In genomic region chr13:101611725-101612124, GRCm38 (mm10) we compare ENCODE assay signal across 15 mouse cellular contexts.
DNase-seq lines count a peak whose midpoint lies in the region; ATAC-seq and TF ChIP-seq lines count a peak whose summit lies in the region.
"Had no signal": no experiment of that assay in that cellular context is flagged by ENCODE, and none has a peak within 500 bp of the region (broad histone marks: within the 10 kb centered on the region; RNA-seq: fewer than 3 reads in every experiment).

No protein-coding gene starts in this region.

- H3K27me3 ChIP-seq in G1E (ENCODE audit: insufficient read depth, low read length): peaks cover 6% of the 10 kb centered on the region; the same call in 1 of the 2 replicates
- H3K27me3 ChIP-seq in erythroblast, embryonic 14.5 days (ENCODE audit: control insufficient read depth): peaks cover 5% of the 10 kb centered on the region
- H3K27me3 ChIP-seq in forebrain, embryonic 15.5 days: no peaks in the 10 kb centered on the region
- H3K27me3 ChIP-seq: neural tube, embryonic 15.5 days had no signal

- H3K4me2 ChIP-seq in forebrain, embryonic 15.5 days (replicated peaks): no peak overlapping the region
- H3K4me2 ChIP-seq: neural tube, embryonic 15.5 days had no signal

- TF ChIP-seq CTCF in G1E (IDR thresholded peaks at IDR 0.05; ENCODE audit: low read depth, low read length): no peak

- intact Hi-C loops in heart, postnatal 25 days (cut with DNase I): no loop called here

- peak; percentile 34 for ATAC-seq in G1E (ENCODE audit: extremely low read depth, insufficient number of reproducible peaks, low FRiP score, poor library complexity, severe bottlenecking)
- ATAC-seq in megakaryocyte progenitor cell, adult 5-6 weeks (replicated peaks; ENCODE audit: poor library complexity): peak; percentile 100
- no peak for ATAC-seq in forebrain, embryonic 15.5 days (replicated peaks)
- ATAC-seq: activated CD4-positive, CD25-positive, alpha-beta regulatory T cell, adult 4 months had no signal

- H3K27ac ChIP-seq in forebrain, embryonic 15.5 days (replicated peaks): no peak overlapping the region
- H3K27ac ChIP-seq: neural tube, embryonic 15.5 days had no signal

- H3K36me3 ChIP-seq in G1E (replicated peaks): no peaks in the 10 kb centered on the region
- no peaks in the 10 kb centered on the region; the same call in 1 of the 2 replicates for H3K36me3 ChIP-seq in erythroblast, embryonic 14.5 days (ENCODE audit: control insufficient read depth)
- no peaks in the 10 kb centered on the region for H3K36me3 ChIP-seq in forebrain, embryonic 15.5 days
- H3K36me3 ChIP-seq: neural tube, embryonic 15.5 days had no signal

- H3K9me3 ChIP-seq in G1E (replicated peaks): no peaks in the 10 kb centered on the region
- no peaks in the 10 kb centered on the region for H3K9me3 ChIP-seq in erythroblast, embryonic 14.5 days (ENCODE audit: control insufficient read depth, low read length)
- H3K9me3 ChIP-seq in forebrain, embryonic 15.5 days: no peaks in the 10 kb centered on the region
- H3K9me3 ChIP-seq: neural tube, embryonic 15.5 days had no signal

- H3K9ac ChIP-seq in forebrain, embryonic 15.5 days (replicated peaks): no peak overlapping the region
- H3K9ac ChIP-seq: neural tube, embryonic 15.5 days had no signal

- DNase-seq in heart, adult 11 months: peak; percentile 73
- no peak for DNase-seq in heart, postnatal 25 days (ENCODE audit: low spot score)
- DNase-seq in G1E (ENCODE audit: low spot score): no peak
- DNase-seq in frontal cortex, postnatal 10 days (ENCODE audit: low spot score in 2 of 2): no peak
- no peak for DNase-seq in T-cell, adult 2 months (ENCODE audit: low spot score)
- DNase-seq: cerebellum, postnatal 36 days; kidney, adult 8-10 months; lung, postnatal 4 days; right cerebral cortex, postnatal 14 days; thymus, adult 18-20 months had no signal

- no peaks in the 10 kb centered on the region for H3K4me1 ChIP-seq in G1E (ENCODE audit: insufficient read depth, low read depth, low read length)
- peaks cover 76% of the 10 kb centered on the region for H3K4me1 ChIP-seq in erythroblast, embryonic 14.5 days (ENCODE audit: control insufficient read depth)
- H3K4me1 ChIP-seq in forebrain, embryonic 15.5 days: no peaks in the 10 kb centered on the region

- no peak overlapping the region for H3K4me3 ChIP-seq in G1E (ENCODE audit: low read depth, low read length)
- peak overlapping the region; percentile 36 for H3K4me3 ChIP-seq in erythroblast, embryonic 14.5 days (replicated peaks)
- H3K4me3 ChIP-seq in forebrain, embryonic 15.5 days: no peak overlapping the region
- H3K4me3 ChIP-seq: neural tube, embryonic 15.5 days had no signal

- 93% methylated on average over 6 of the region's 6 CpGs for WGBS in forebrain, embryonic 15.5 days
